Mouse (Mus musculus) monocyte, adult 5-6 weeks (primary cell): Measurements from ENCODE around the gene Cdkn2b. TPM values are rescaled to one million over a fixed set of nuclear protein-coding genes. Genes with fewer than 3 reads are reported as not detected.

Experiments
- ATAC-seq: fragments of 153-309, 156-312 bp; replicated peaks from 2 replicates; pipeline ENCODE4 v1.8.0; 2017; ENCODE audit warnings: mild to moderate bottlenecking; ENCODE audit not compliant: low TSS enrichment, insufficient number of reproducible peaks, severe bottlenecking, poor library complexity, low FRiP score
- total RNA-seq: library from RNA; stranded (forward); fragments of 200-1000, 200-491, 200-594 nt; gene quantifications from 3 replicates; pipeline ENCODE4 v1.2.3, GENCODE M21; 2017

The Cdkn2b gene
- total RNA-seq, 1 experiment from 2014 or later = not detected

- no peak for ATAC-seq
Measured at GRCm38 (mm10) chr4:89294486-89295440, 16.1 kb downstream of the Cdkn2b start, which contains the start of gene Cdkn2a. Gene Cdkn2a (minus strand): TSS chr4:89294653.

GRCm38 (mm10) chr4:89294091-89294485, 16.8 kb downstream of the Cdkn2b start:
- ATAC-seq = 0 out of 2 replicates have a peak, but pooled peaks have one; percentile 13

- no peak for ATAC-seq
Measured at GRCm38 (mm10) chr4:89293516-89293915, 17.3 kb downstream of the Cdkn2b start.

GRCm38 (mm10) chr4:89289028-89289427, 21.8 kb downstream of the Cdkn2b start:
- ATAC-seq = no peak

GRCm38 (mm10) chr4:89286566-89286965, 24.3 kb downstream of the Cdkn2b start:
- ATAC-seq = no peak

- no peak for ATAC-seq
Measured at GRCm38 (mm10) chr4:89285688-89286087, 25.2 kb downstream of the Cdkn2b start.

GRCm38 (mm10) chr4:89282661-89283060, 28.2 kb downstream of the Cdkn2b start:
- ATAC-seq = no peak

- peak; percentile 35; the same call in 1 of the 2 replicates for ATAC-seq
Measured at GRCm38 (mm10) chr4:89282036-89282566, 28.7 kb downstream of the Cdkn2b start.

GRCm38 (mm10) chr4:89281236-89281635, 29.6 kb downstream of the Cdkn2b start:
- ATAC-seq = no peak

GRCm38 (mm10) chr4:89279641-89280040, 31.2 kb downstream of the Cdkn2b start:
- ATAC-seq = no peak

- ATAC-seq = no peak
Measured at GRCm38 (mm10) chr4:89277381-89277940, 33.4 kb downstream of the Cdkn2b start.

GRCm38 (mm10) chr4:89276669-89277219, 34.1 kb downstream of the Cdkn2b start:
- no peak for ATAC-seq

GRCm38 (mm10) chr4:89275811-89276584, 34.8 kb downstream of the Cdkn2b start:
- no peak for ATAC-seq

GRCm38 (mm10) chr4:89274829-89275548, 35.9 kb downstream of the Cdkn2b start:
- ATAC-seq = no peak

- no peak for ATAC-seq
Measured at GRCm38 (mm10) chr4:89274006-89274405, 36.8 kb downstream of the Cdkn2b start.

GRCm38 (mm10) chr4:89273585-89273984, 37.3 kb downstream of the Cdkn2b start:
- ATAC-seq = no peak

GRCm38 (mm10) chr4:89272961-89273540, 37.8 kb downstream of the Cdkn2b start:
- ATAC-seq = no peak
